10 mouse cellular contexts compared by ENCODE assay signal in the genomic region with DNA sequence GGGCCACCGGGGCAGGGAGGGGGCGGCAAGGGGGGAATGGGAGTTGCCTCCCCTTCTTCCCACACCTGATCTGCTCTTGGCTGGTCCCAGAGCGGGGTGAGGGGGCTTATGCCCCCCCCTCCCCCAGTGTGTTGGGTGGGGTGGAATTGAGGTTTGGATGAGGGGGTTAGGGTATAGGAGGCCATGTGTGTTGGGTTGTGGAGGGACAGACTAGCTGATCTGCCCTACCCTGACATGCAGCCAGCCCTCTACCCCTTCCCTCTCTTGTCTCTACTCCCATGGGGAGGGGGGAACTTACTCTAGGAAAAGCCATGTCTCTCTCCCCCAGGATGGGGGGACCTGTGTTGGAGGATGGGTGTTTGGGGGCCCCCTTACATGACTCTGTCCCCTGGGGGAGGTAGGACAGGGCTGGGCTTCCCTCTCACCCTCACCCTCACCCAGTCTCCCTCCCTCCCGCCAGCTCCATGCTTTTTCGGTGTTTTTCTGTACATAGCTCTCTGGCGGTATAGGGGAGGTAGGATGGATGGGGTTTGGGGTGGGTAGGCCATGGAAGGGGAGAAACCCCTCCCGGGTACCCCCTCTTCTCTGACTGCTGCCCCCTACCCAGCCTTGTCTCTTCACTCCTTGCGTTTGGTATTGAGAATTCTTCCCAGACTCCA. TPM values are rescaled to one million over a fixed set of nuclear protein-coding genes. Genes with fewer than 3 reads are reported as not detected.
DNase-seq lines count a peak whose midpoint lies in the region; ATAC-seq and TF ChIP-seq lines count a peak whose summit lies in the region.
"Had no signal": no experiment of that assay in that cellular context is flagged by ENCODE, and none has a peak within 500 bp of the region (broad histone marks: within the 10 kb centered on the region; RNA-seq: fewer than 3 reads in every experiment).

No protein-coding gene starts in this region.

- TF ChIP-seq EP300 in heart, postnatal 0 days (IDR thresholded peaks at IDR 0.05; ENCODE audit: low read depth): no peak
- TF ChIP-seq EP300 in heart, adult 2 months (IDR thresholded peaks at IDR 0.05; ENCODE audit: insufficient read depth, low read depth, low read length): no peak
- no peak for TF ChIP-seq EP300 in ES-Bruce4 (IDR thresholded peaks at IDR 0.05; ENCODE audit: insufficient read depth, low read depth, low read length)
- TF ChIP-seq EP300 in liver, embryonic 14.5 days (IDR thresholded peaks at IDR 0.05; ENCODE audit: low read depth): no peak

- no peaks in the 10 kb centered on the region for H3K9me3 ChIP-seq in heart, postnatal 0 days (replicated peaks; ENCODE audit: control insufficient read depth, low read length)
- H3K9me3 ChIP-seq in ES-Bruce4 (replicated peaks; ENCODE audit: control insufficient read depth, insufficient read depth, low read length, poor library complexity, severe bottlenecking): no peaks in the 10 kb centered on the region
- H3K9me3 ChIP-seq in embryonic facial prominence, embryonic 15.5 days (replicated peaks): no peaks in the 10 kb centered on the region
- no peaks in the 10 kb centered on the region for H3K9me3 ChIP-seq in liver, embryonic 14.5 days (ENCODE audit: control insufficient read depth, low read length)

- intact Hi-C loops in heart, adult 2 months (cut with DNase I): loop anchor here (5.0 kb wide), 1 partner anchor 54 kb away; the partner anchor contains the start of gene Kifc5b

- peak overlapping the region; percentile 73; the same call in 1 of the 2 replicates for H3K9ac ChIP-seq in heart, postnatal 0 days (replicated peaks; ENCODE audit: low read depth, low read length)
- no peak overlapping the region for H3K9ac ChIP-seq in heart, adult 2 months (ENCODE audit: low read depth, low read length)
- 0 out of 2 replicates have a peak overlapping the region, but pooled peaks have one; percentile 61 for H3K9ac ChIP-seq in ES-Bruce4 (ENCODE audit: low read depth, poor library complexity, severe bottlenecking)
- no peak overlapping the region for H3K9ac ChIP-seq in embryonic facial prominence, embryonic 15.5 days
- H3K9ac ChIP-seq in liver, embryonic 14.5 days (replicated peaks): no peak overlapping the region

- peaks cover 26% of the 10 kb centered on the region for H3K36me3 ChIP-seq in heart, postnatal 0 days (replicated peaks; ENCODE audit: control insufficient read depth, insufficient read depth, low read length)
- H3K36me3 ChIP-seq in heart, adult 2 months (ENCODE audit: control insufficient read depth, insufficient read depth, low read length): no peaks in the 10 kb centered on the region
- peaks cover 10% of the 10 kb centered on the region for H3K36me3 ChIP-seq in ES-Bruce4 (ENCODE audit: control insufficient read depth, insufficient read depth, low read length, poor library complexity, severe bottlenecking)
- H3K36me3 ChIP-seq in embryonic facial prominence, embryonic 15.5 days: peaks cover 49% of the 10 kb centered on the region
- peaks cover 6% of the 10 kb centered on the region for H3K36me3 ChIP-seq in liver, embryonic 14.5 days (replicated peaks; ENCODE audit: control insufficient read depth, insufficient read depth, low read depth)

- no peak overlapping the region for H3K4me3 ChIP-seq in heart, postnatal 0 days (ENCODE audit: low read depth, low read length)
- H3K4me3 ChIP-seq in heart, adult 2 months: no peak overlapping the region
- no peak overlapping the region for H3K4me3 ChIP-seq in ES-Bruce4 (ENCODE audit: low read depth, low read length)
- peak overlapping the region; percentile 85; the same call in 1 of the 2 replicates for H3K4me3 ChIP-seq in embryonic facial prominence, embryonic 15.5 days (replicated peaks)
- no peak overlapping the region for H3K4me3 ChIP-seq in liver, embryonic 14.5 days (ENCODE audit: insufficient read depth in 1 of 2, low read depth in 2 of 2, low read length in 2 of 2)

- WGBS in heart, postnatal 0 days: 54% methylated on average over 6 of the region's 8 CpGs
- 60% methylated on average over 8 of the region's 8 CpGs for WGBS in heart, adult 2 months
- WGBS in embryonic facial prominence, embryonic 15.5 days: 49% methylated on average over 7 of the region's 8 CpGs
- 63% methylated on average over 8 of the region's 8 CpGs for WGBS in liver, embryonic 14.5 days (ENCODE audit: insufficient replicate concordance)

- no peak for DNase-seq in heart, postnatal 0 days (ENCODE audit: low spot score)
- DNase-seq in heart, adult 2 months: no peak
- DNase-seq in liver, embryonic 14.5 days (ENCODE audit: low read depth in 3 of 3, low spot score in 3 of 3): no peak
- DNase-seq in gastrocnemius, adult 18-20 months (ENCODE audit: low spot score): no peak
- no peak for DNase-seq in thymus, postnatal 10 days (ENCODE audit: low spot score in 2 of 2)
- DNase-seq in ovary, postnatal 36 days (ENCODE audit: low spot score): no peak
- DNase-seq: embryo, embryonic 11 days; spleen, adult 18-20 months had no signal

- TF ChIP-seq CTCF in heart, postnatal 0 days (IDR thresholded peaks at IDR 0.05; ENCODE audit: low read depth): no peak
- TF ChIP-seq CTCF in heart, adult 2 months (IDR thresholded peaks at IDR 0.05): no peak
- no peak for TF ChIP-seq CTCF in ES-Bruce4 (IDR thresholded peaks at IDR 0.05; ENCODE audit: low read depth, low read length)
- no peak for TF ChIP-seq CTCF in liver, embryonic 14.5 days (IDR thresholded peaks at IDR 0.05; ENCODE audit: low read depth)

- H3K27me3 ChIP-seq in heart, postnatal 0 days (ENCODE audit: control insufficient read depth, insufficient read depth, low read length): no peaks in the 10 kb centered on the region
- no peaks in the 10 kb centered on the region for H3K27me3 ChIP-seq in heart, adult 2 months (ENCODE audit: control insufficient read depth, insufficient read depth, low read length)
- no peaks in the 10 kb centered on the region for H3K27me3 ChIP-seq in ES-Bruce4 (ENCODE audit: control insufficient read depth, insufficient read depth, low read length, poor library complexity, severe bottlenecking)
- H3K27me3 ChIP-seq in embryonic facial prominence, embryonic 15.5 days: no peaks in the 10 kb centered on the region
- no peaks in the 10 kb centered on the region for H3K27me3 ChIP-seq in liver, embryonic 14.5 days (ENCODE audit: control insufficient read depth, insufficient read depth, low read length)

- ATAC-seq in heart, postnatal 0 days (ENCODE audit: insufficient read depth, low read depth): no peak
- no peak for ATAC-seq in embryonic facial prominence, embryonic 15.5 days (ENCODE audit: insufficient number of reproducible peaks, low FRiP score, low TSS enrichment, low read depth)
- no peak for ATAC-seq in liver, embryonic 14.5 days (ENCODE audit: insufficient read depth)

- 0 out of 2 replicates have a peak, but pooled peaks cover 3% of the 10 kb centered on the region for H3K79me2 ChIP-seq in heart, adult 2 months (replicated peaks; ENCODE audit: control insufficient read depth, insufficient read depth, low read length)

- no peak for TF ChIP-seq POLR2A in heart, adult 2 months (IDR thresholded peaks at IDR 0.05; ENCODE audit: insufficient read depth, low read depth, low read length)
- no peak for TF ChIP-seq POLR2A in ES-Bruce4 (IDR thresholded peaks at IDR 0.05; ENCODE audit: insufficient read depth, low read length)

- H3K4me1 ChIP-seq in heart, postnatal 0 days (ENCODE audit: control insufficient read depth, insufficient read depth): peaks cover 14% of the 10 kb centered on the region
- peaks cover 3% of the 10 kb centered on the region; the same call in 1 of the 2 replicates for H3K4me1 ChIP-seq in heart, adult 2 months (ENCODE audit: control insufficient read depth, insufficient read depth, low read length)
- H3K4me1 ChIP-seq in ES-Bruce4 (ENCODE audit: control insufficient read depth, insufficient read depth, low read length): no peaks in the 10 kb centered on the region
- peaks cover 45% of the 10 kb centered on the region for H3K4me1 ChIP-seq in embryonic facial prominence, embryonic 15.5 days
- H3K4me1 ChIP-seq in liver, embryonic 14.5 days (replicated peaks; ENCODE audit: control insufficient read depth in 2 of 2, insufficient read depth in 2 of 2, low read length in 1 of 2): peaks cover 7 to 8% of the 10 kb centered on the region in 2 experiments

- no peak overlapping the region for H3K4me2 ChIP-seq in heart, postnatal 0 days (ENCODE audit: low read depth, low read length)
- H3K4me2 ChIP-seq in embryonic facial prominence, embryonic 15.5 days (replicated peaks): peak overlapping the region; percentile 83
- H3K4me2 ChIP-seq in liver, embryonic 14.5 days (ENCODE audit: low read depth): peak overlapping the region; percentile 83

- H3K27ac ChIP-seq in heart, postnatal 0 days (ENCODE audit: low read depth): no peak overlapping the region
- H3K27ac ChIP-seq in heart, adult 2 months: no peak overlapping the region
- no peak overlapping the region for H3K27ac ChIP-seq in ES-Bruce4 (ENCODE audit: insufficient read depth, low read length)
- no peak overlapping the region; the same call in 1 of the 2 replicates for H3K27ac ChIP-seq in embryonic facial prominence, embryonic 15.5 days (replicated peaks)
- no peak overlapping the region for H3K27ac ChIP-seq in liver, embryonic 14.5 days

RNA-seq across cellular contexts. Expression of gene Zbtb9, which starts 1.6 kb away (rescaled TPM):
- 4.0 and 10.9 TPM in 2 replicates for total RNA-seq in heart, postnatal 0 days (2014; rRNA removed; ENCODE audit: low replicate concordance)
- polyA plus RNA-seq in heart, postnatal 0 days (2015; fragmentation: Nextera tagmentation; extraction: Ambion mirVana): 5.0 and 5.4 TPM in 2 replicates
- 1 to 10 TPM; 1.5 to 3.5 TPM for total RNA-seq in heart, adult 2 months (2021)
- 2.4 and 2.8 TPM in 2 replicates for polyA plus RNA-seq in heart, adult 2 months (2012; rRNA removed)
- polyA plus RNA-seq in ES-Bruce4 (2011; ENCODE audit: insufficient read depth, insufficient read length, low read depth, missing spikeins): 11.0 and 12.4 TPM in 2 replicates
- polyA plus RNA-seq in embryonic facial prominence, embryonic 15.5 days (2015; fragmentation: Nextera tagmentation; extraction: Ambion mirVana): 13.8 and 15.6 TPM in 2 replicates
- polyA plus RNA-seq in liver, embryonic 14.5 days (2012; rRNA removed): 3.1 and 4.0 TPM in 2 replicates
- polyA plus RNA-seq in liver, embryonic 14.5 days (2014; fragmentation: Nextera tagmentation; extraction: Ambion mirVana): 2.6 and 3.4 TPM in 2 replicates
- under 1 TPM; 0.66 TPM for total RNA-seq in gastrocnemius, adult 18-20 months (2021)

RNA-seq across cellular contexts. Expression of gene Syngap1, which starts 30.3 kb away (rescaled TPM):
- 4.3 and 6.6 TPM in 2 replicates for total RNA-seq in heart, postnatal 0 days (2014; rRNA removed; ENCODE audit: low replicate concordance)
- 0.41 and 0.45 TPM in 2 replicates for polyA plus RNA-seq in heart, postnatal 0 days (2015; fragmentation: Nextera tagmentation; extraction: Ambion mirVana)
- 1 to 10 TPM; 4.1 to 4.2 TPM for total RNA-seq in heart, adult 2 months (2021)
- 6.7 and 9.0 TPM in 2 replicates for polyA plus RNA-seq in heart, adult 2 months (2012; rRNA removed)
- 23.5 and 24.5 TPM in 2 replicates for polyA plus RNA-seq in ES-Bruce4 (2011; ENCODE audit: insufficient read depth, insufficient read length, low read depth, missing spikeins)
- polyA plus RNA-seq in embryonic facial prominence, embryonic 15.5 days (2015; fragmentation: Nextera tagmentation; extraction: Ambion mirVana): 2.2 and 3.2 TPM in 2 replicates
- polyA plus RNA-seq in liver, embryonic 14.5 days (2012; rRNA removed): 3.4 TPM in 2 replicates
- 0.08 and 0.13 TPM in 2 replicates for polyA plus RNA-seq in liver, embryonic 14.5 days (2014; fragmentation: Nextera tagmentation; extraction: Ambion mirVana)
- total RNA-seq in gastrocnemius, adult 18-20 months (2021): 1 to 10 TPM; 2.2 to 2.8 TPM

RNA-seq across cellular contexts. Expression of gene Cuta, which starts 32.0 kb away (rescaled TPM):
- total RNA-seq in heart, postnatal 0 days (2014; rRNA removed; ENCODE audit: low replicate concordance): 80.2 and 107 TPM in 2 replicates
- polyA plus RNA-seq in heart, postnatal 0 days (2015; fragmentation: Nextera tagmentation; extraction: Ambion mirVana): 180 and 193 TPM in 2 replicates
- total RNA-seq in heart, adult 2 months (2021): 10 to 100 TPM; 78.6 to 94.2 TPM
- 85.1 and 96.6 TPM in 2 replicates for polyA plus RNA-seq in heart, adult 2 months (2012; rRNA removed)
- polyA plus RNA-seq in ES-Bruce4 (2011; ENCODE audit: insufficient read depth, insufficient read length, low read depth, missing spikeins): 58.9 and 63.0 TPM in 2 replicates
- polyA plus RNA-seq in embryonic facial prominence, embryonic 15.5 days (2015; fragmentation: Nextera tagmentation; extraction: Ambion mirVana): 172 and 180 TPM in 2 replicates
- polyA plus RNA-seq in liver, embryonic 14.5 days (2012; rRNA removed): 53.0 and 53.5 TPM in 2 replicates
- polyA plus RNA-seq in liver, embryonic 14.5 days (2014; fragmentation: Nextera tagmentation; extraction: Ambion mirVana): 82.5 and 86.8 TPM in 2 replicates
- total RNA-seq in gastrocnemius, adult 18-20 months (2021): 100 to 1,000 TPM; 103 to 109 TPM

RNA-seq across cellular contexts. Expression of gene Phf1, which starts 38.5 kb away (rescaled TPM):
- 13.7 and 16.3 TPM in 2 replicates for total RNA-seq in heart, postnatal 0 days (2014; rRNA removed; ENCODE audit: low replicate concordance)
- 6.3 and 7.2 TPM in 2 replicates for polyA plus RNA-seq in heart, postnatal 0 days (2015; fragmentation: Nextera tagmentation; extraction: Ambion mirVana)
- 10 to 100 TPM; 17.8 to 18.1 TPM for total RNA-seq in heart, adult 2 months (2021)
- polyA plus RNA-seq in heart, adult 2 months (2012; rRNA removed): 35.3 and 36.8 TPM in 2 replicates
- polyA plus RNA-seq in ES-Bruce4 (2011; ENCODE audit: insufficient read depth, insufficient read length, low read depth, missing spikeins): 7.8 and 8.7 TPM in 2 replicates
- 13.6 and 17.4 TPM in 2 replicates for polyA plus RNA-seq in embryonic facial prominence, embryonic 15.5 days (2015; fragmentation: Nextera tagmentation; extraction: Ambion mirVana)
- 6.3 and 6.4 TPM in 2 replicates for polyA plus RNA-seq in liver, embryonic 14.5 days (2012; rRNA removed)
- polyA plus RNA-seq in liver, embryonic 14.5 days (2014; fragmentation: Nextera tagmentation; extraction: Ambion mirVana): 0.94 and 1.7 TPM in 2 replicates
- total RNA-seq in gastrocnemius, adult 18-20 months (2021): 10 to 100 TPM in 1 of 2 experiments, 1 to 10 TPM in 1; 8.2 to 11.3 TPM

RNA-seq across cellular contexts. Expression of gene Kifc5b, which starts 54.5 kb away (rescaled TPM):
- total RNA-seq in heart, postnatal 0 days (2014; rRNA removed; ENCODE audit: low replicate concordance): 4.5 and 4.8 TPM in 2 replicates
- 0.93 and 1.5 TPM in 2 replicates for polyA plus RNA-seq in heart, postnatal 0 days (2015; fragmentation: Nextera tagmentation; extraction: Ambion mirVana)
- total RNA-seq in heart, adult 2 months (2021): under 1 TPM; 0.26 to 0.36 TPM
- 0.62 and 0.79 TPM in 2 replicates for polyA plus RNA-seq in heart, adult 2 months (2012; rRNA removed)
- 43.0 and 43.2 TPM in 2 replicates for polyA plus RNA-seq in ES-Bruce4 (2011; ENCODE audit: insufficient read depth, insufficient read length, low read depth, missing spikeins)
- polyA plus RNA-seq in embryonic facial prominence, embryonic 15.5 days (2015; fragmentation: Nextera tagmentation; extraction: Ambion mirVana): 6.5 and 7.4 TPM in 2 replicates
- polyA plus RNA-seq in liver, embryonic 14.5 days (2012; rRNA removed): 12.2 and 13.8 TPM in 2 replicates
- polyA plus RNA-seq in liver, embryonic 14.5 days (2014; fragmentation: Nextera tagmentation; extraction: Ambion mirVana): 2.7 and 3.3 TPM in 2 replicates
- under 1 TPM; 0.37 to 0.43 TPM for total RNA-seq in gastrocnemius, adult 18-20 months (2021)

Comparison
In these comparisons a context has a peak if more than half of its experiments do, and no peak if none do; other contexts are left out.
1. H3K9ac ChIP-seq: peak in heart, postnatal 0 days (single experiment) and ES-Bruce4 (single experiment); none in heart, adult 2 months (single experiment), embryonic facial prominence, embryonic 15.5 days (single experiment) and liver, embryonic 14.5 days (single experiment).